Mouse (Mus musculus) spleen, postnatal 0 days (tissue): Measurements from ENCODE around the gene Wdr6. TPM values are rescaled to one million over a fixed set of nuclear protein-coding genes. Genes with fewer than 3 reads are reported as not detected.

Source experiments
- microRNA counts: library from miRNA; unstranded; fragments of <30 nt; microRNA quantifications from one replicate; lab custom pipeline; 2015
- polyA plus RNA-seq: library from polyadenylated mRNA; unstranded; fragments of >200 nt; fragmentation: Nextera tagmentation; extraction: Ambion mirVana; gene quantifications from 2 replicates; pipeline ENCODE4 v1.2.1, GENCODE M21; 2015

Gene Wdr6
- polyA plus RNA-seq, result 14.2 and 15.7 TPM in 2 replicates

GRCm38 (mm10) chr9:108578545-108579343 lies at the start of gene Wdr6:
Gene Wdr6, minus strand, starts transcription at chr9:108578739.

GRCm38 (mm10) chr9:108596998-108597764 lies 18.6 kb upstream of the Wdr6 start, which contains the start of gene P4htm:
Gene P4htm, minus strand, starts transcription at chr9:108597667.

GRCm38 (mm10) chr9:108569381-108570206 lies 8.9 kb downstream of the Wdr6 start, which contains the start of gene Dalrd3:
Gene Dalrd3, plus strand, starts transcription at chr9:108569886.

GRCm38 (mm10) chr9:108566815-108567776 lies 11.4 kb downstream of the Wdr6 start, which contains the start of gene Ndufaf3:
Gene Ndufaf3, minus strand, starts transcription at chr9:108567434.

GRCm38 (mm10) chr9:108560227-108560841 lies 18.2 kb downstream of the Wdr6 start, which contains the start of gene Impdh2:
Gene Impdh2, plus strand, starts transcription at chr9:108560286.

MicroRNA genes within 50 kb of the gene (microRNA counts, 519-probe panel; counts per million panel counts)
- 7,075 counts per million, percentile 66 among the panel's probes with 10 or more counts for microRNA mmu-miR-191 (lab: Ali Mortazavi, UCI)
- microRNA mmu-miR-425 (lab: Ali Mortazavi, UCI), result 6,148 counts per million, percentile 51 among the panel's probes with 10 or more counts

Other genes starting within 250 kb of the Wdr6 start
- 5,787 and 6,504 TPM in 2 replicates for gene Gpx1, start 239.8 kb downstream of the Wdr6 start, polyA plus RNA-seq
- 61.2 and 62.7 TPM in 2 replicates for gene Usp4, start 230.9 kb downstream of the Wdr6 start, polyA plus RNA-seq
- gene 1700102P08Rik, start 185.9 kb downstream of the Wdr6 start, polyA plus RNA-seq, result 0.54 and 0.85 TPM in 2 replicates
- 0.32 and 0.34 TPM in 2 replicates for gene Ccdc36, start 150.3 kb downstream of the Wdr6 start, polyA plus RNA-seq
- gene BC048562, start 142.3 kb downstream of the Wdr6 start, polyA plus RNA-seq, result not detected in 2 replicates
- 20.1 and 25.2 TPM in 2 replicates for gene Ccdc71, start 118.2 kb downstream of the Wdr6 start, polyA plus RNA-seq
- gene Klhdc8b, start 117.2 kb downstream of the Wdr6 start, polyA plus RNA-seq, result 16.0 and 20.4 TPM in 2 replicates
- gene Lamb2, start 99.0 kb downstream of the Wdr6 start, polyA plus RNA-seq, result 8.5 and 13.8 TPM in 2 replicates
- gene Usp19, start 88.1 kb downstream of the Wdr6 start, polyA plus RNA-seq, result 26.9 and 32.9 TPM in 2 replicates
- 66.4 and 70.2 TPM in 2 replicates for gene Qars, start 71.0 kb downstream of the Wdr6 start, polyA plus RNA-seq
- 44.9 and 46.3 TPM in 2 replicates for gene Qrich1, start 61.9 kb downstream of the Wdr6 start, polyA plus RNA-seq
- gene Impdh2, start 18.5 kb downstream of the Wdr6 start, polyA plus RNA-seq, result 133 and 142 TPM in 2 replicates
- 35.2 and 36.8 TPM in 2 replicates for gene Ndufaf3, start 11.3 kb downstream of the Wdr6 start, polyA plus RNA-seq
- 41.3 and 48.5 TPM in 2 replicates for gene Dalrd3, start 8.9 kb downstream of the Wdr6 start, polyA plus RNA-seq
- gene P4htm, start 18.9 kb upstream of the Wdr6 start, polyA plus RNA-seq, result 1.7 and 2.4 TPM in 2 replicates
- 29.6 and 33.5 TPM in 2 replicates for gene Arih2, start 70.6 kb upstream of the Wdr6 start, polyA plus RNA-seq
- gene Slc25a20, start 83.3 kb upstream of the Wdr6 start, polyA plus RNA-seq, result 30.9 and 34.3 TPM in 2 replicates
- 5.9 and 8.6 TPM in 2 replicates for gene Prkar2a, start 110.6 kb upstream of the Wdr6 start, polyA plus RNA-seq
- 16.3 and 19.8 TPM in 2 replicates for gene Ip6k2, start 205.1 kb upstream of the Wdr6 start, polyA plus RNA-seq
- gene Nckipsd, start 229.6 kb upstream of the Wdr6 start, polyA plus RNA-seq, result 7.3 and 7.6 TPM in 2 replicates
- gene Celsr3, start 247.6 kb upstream of the Wdr6 start, polyA plus RNA-seq, result 0.73 and 1.3 TPM in 2 replicates